Mouse (Mus musculus): ENCODE data around the gene Gm9376. TPM values are rescaled to one million over a fixed set of nuclear protein-coding genes. Genes with fewer than 3 reads are reported as not detected.

Gene Gm9376
- total RNA-seq, 2 experiments from 2014 or later: not detected

DNA sequence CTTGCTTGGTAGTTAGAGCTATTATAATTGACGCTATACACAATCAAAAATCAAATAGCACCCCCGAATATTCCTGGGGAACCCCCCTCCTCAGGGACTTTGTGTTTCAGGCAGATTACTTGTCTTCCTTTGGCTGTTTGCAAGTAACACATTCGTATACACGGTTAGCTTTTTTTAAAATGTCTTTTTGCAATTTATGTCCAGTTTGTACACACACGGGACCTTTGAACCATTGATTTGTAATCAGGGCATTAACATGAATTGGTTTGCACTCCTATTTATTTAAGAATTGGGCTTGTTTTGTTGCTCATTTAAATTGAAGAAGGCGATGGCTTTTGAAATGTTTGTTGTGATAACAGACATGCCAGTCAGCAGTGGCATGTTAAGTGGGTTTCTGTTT, 29.0 kb upstream of the Gm9376 start:
- TF ChIP-seq CTCF (IDR thresholded peaks at IDR 0.05): no peak
- no peak for DNase-seq
- intact Hi-C loops (cut with DNase I): no loop called here
- Histone ChIP-seq H3K27ac (no peak overlapping the region), H3K4me3 (no peak overlapping the region)

DNA sequence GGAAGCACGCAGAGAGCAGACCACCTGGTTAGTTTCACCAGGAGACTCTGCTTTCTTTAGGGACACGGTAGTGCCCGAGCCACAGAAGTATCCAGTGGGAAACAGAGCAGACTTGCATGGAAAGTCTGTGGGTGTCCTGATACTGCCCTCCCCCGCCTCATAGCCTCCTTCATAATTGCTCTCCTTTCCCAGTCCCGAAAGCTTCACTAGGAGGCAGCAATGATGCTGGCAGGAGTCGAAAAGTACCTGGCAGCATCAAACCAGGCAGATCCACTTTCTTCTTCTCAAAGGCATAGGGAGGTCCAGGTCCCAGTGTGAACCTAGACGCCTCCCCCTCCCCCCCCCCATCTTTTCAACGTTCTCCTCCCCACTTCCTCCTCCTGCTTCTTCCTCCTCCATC, 27.4 kb upstream of the Gm9376 start:
- Histone ChIP-seq H3K27ac (no peak overlapping the region), H3K4me3 (no peak overlapping the region)
- no peak for TF ChIP-seq CTCF (IDR thresholded peaks at IDR 0.05)
- DNase-seq: no peak
- intact Hi-C loops (cut with DNase I): no loop called here

- Histone ChIP-seq H3K27ac (no peak overlapping the region), H3K4me3 (no peak overlapping the region)
- no peak for DNase-seq
- intact Hi-C loops (cut with DNase I): no loop called here
- TF ChIP-seq CTCF (IDR thresholded peaks at IDR 0.05): no peak
Observed at GRCm38 (mm10) chr14:118241416-118241815, 25.3 kb upstream of the Gm9376 start.

DNA sequence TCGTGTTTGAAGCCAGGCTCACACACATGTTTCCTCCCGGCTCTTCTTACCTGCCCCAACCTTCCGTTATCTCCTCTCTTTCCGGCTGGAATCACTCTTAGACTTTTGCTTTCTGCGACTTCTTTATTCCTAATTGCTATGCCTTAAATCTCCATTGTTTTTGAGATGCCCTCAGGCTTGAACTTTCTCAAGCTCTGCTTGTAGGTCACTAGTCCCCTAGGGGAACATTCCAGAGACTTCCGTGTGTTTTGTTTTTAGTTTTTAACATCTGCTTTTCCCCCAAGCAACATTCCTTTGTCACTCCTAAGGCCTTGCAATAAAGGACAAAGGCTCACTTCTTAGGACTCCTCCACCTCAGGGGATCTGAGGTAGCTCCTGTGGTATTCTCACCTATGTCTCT, 13.4 kb upstream of the Gm9376 start:
- Histone ChIP-seq H3K4me3 (no peak overlapping the region), H3K27ac (no peak overlapping the region)
- intact Hi-C loops (cut with DNase I): no loop called here
- DNase-seq: no peak
- TF ChIP-seq CTCF (IDR thresholded peaks at IDR 0.05): no peak

- Histone ChIP-seq H3K4me3 (no peak overlapping the region), H3K27ac (no peak overlapping the region)
- no peak for TF ChIP-seq CTCF (IDR thresholded peaks at IDR 0.05)
- DNase-seq: no peak
- intact Hi-C loops (cut with DNase I): no loop called here
Observed at GRCm38 (mm10) chr14:118268849-118269248, 2.1 kb downstream of the Gm9376 start.

- no peak for TF ChIP-seq CTCF (IDR thresholded peaks at IDR 0.05)
- Histone ChIP-seq H3K27ac (no peak overlapping the region), H3K4me3 (no peak overlapping the region)
- DNase-seq: no peak
- intact Hi-C loops (cut with DNase I): no loop called here
Observed at GRCm38 (mm10) chr14:118272594-118273555, 6.1 kb downstream of the Gm9376 start.

DNA sequence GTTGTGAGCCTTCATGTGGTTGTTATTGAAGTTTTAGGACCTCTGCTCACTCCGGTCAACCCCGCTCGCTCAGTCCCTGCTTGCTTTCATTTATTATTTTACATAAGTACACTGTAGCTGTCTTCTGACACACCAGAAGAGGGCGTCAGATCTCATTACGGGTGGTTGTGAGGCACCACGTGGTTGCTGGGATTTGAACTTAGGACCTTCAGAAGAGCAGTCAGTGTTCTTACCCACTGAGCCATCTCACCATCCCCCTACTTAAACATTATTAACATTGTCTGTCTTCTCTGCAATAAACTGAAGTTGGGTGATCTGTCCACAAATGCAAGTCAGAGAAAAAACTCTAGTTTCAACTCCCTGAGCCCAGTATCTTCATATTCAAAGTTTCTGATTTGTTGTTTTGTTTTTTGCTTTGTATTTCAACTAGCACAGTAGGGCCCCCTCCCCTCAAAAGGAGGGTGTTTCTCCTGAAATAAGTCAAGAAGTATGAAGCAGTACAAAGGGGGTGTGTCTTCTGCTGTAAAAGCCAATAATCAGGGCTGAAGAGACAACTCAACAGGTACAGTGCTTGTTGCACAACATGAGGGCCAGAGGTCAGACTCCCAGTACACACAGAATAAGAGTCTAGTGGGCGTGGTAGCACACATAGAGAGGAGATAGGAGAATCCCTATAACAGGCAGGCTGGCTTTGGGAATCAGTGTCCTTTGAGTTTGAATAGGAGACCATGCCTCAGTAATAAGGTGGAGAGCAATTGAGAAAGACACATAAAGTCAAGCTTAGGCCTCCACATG, 11.1 kb downstream of the Gm9376 start:
- intact Hi-C loops (cut with DNase I): no loop called here
- no peak for DNase-seq
- H3K4me3 ChIP-seq: no peak overlapping the region
- no peak overlapping the region for H3K27ac ChIP-seq
- no peak for TF ChIP-seq CTCF (IDR thresholded peaks at IDR 0.05)

DNA sequence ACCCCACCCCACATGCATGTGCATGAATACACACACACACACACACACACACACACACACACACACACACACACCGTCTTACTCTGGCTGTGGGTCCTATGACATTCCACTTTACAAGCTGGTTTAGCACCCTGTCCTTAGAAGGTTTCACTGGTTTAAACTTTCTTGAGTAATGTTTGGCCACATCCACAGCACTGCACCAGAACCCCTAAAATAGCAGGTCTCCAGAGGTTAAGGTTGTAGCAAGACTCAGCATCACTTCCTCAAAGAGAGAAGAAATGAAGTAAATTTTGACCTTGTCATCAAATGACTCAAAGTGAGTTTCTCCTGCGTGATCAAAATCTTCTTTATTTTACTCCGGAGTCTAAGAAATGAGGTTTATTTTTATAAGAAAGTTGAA, 15.5 kb downstream of the Gm9376 start:
- no peak overlapping the region for H3K4me3 ChIP-seq
- intact Hi-C loops (cut with DNase I): no loop called here
- no peak overlapping the region for H3K27ac ChIP-seq
- TF ChIP-seq CTCF (IDR thresholded peaks at IDR 0.05): no peak
- DNase-seq: no peak

DNA sequence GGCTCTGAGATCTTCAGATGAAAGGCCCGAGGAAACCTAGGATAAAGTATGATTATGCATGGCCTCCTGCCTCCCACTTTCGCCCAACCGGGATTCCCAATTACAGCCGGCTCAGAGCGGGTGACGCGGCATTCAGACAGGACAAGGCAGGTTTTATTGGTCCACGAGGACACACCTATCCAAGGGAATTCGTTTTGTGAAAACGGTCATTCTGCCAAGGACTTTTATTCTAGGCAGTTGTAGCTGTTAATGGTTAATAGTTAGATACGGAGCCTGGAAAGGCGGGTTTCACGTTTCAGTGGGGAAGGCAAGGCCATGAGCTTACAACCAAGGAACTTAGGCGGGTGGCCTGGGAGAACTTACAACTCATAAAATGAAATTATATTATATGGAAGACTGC, 16.2 kb downstream of the Gm9376 start:
- Histone ChIP-seq H3K27ac (no peak overlapping the region), H3K4me3 (no peak overlapping the region)
- intact Hi-C loops (cut with DNase I): no loop called here
- DNase-seq: no peak
- TF ChIP-seq CTCF (IDR thresholded peaks at IDR 0.05): no peak

GRCm38 (mm10) chr14:118286096-118286495, 19.3 kb downstream of the Gm9376 start:
- intact Hi-C loops (cut with DNase I): no loop called here
- Histone ChIP-seq H3K27ac (no peak overlapping the region), H3K4me3 (no peak overlapping the region)
- no peak for DNase-seq
- TF ChIP-seq CTCF (IDR thresholded peaks at IDR 0.05): no peak

- no peak for TF ChIP-seq CTCF (IDR thresholded peaks at IDR 0.05)
- DNase-seq: no peak
- intact Hi-C loops (cut with DNase I): no loop called here
- H3K4me3 ChIP-seq: no peak overlapping the region
- no peak overlapping the region for H3K27ac ChIP-seq
Observed at GRCm38 (mm10) chr14:118289133-118289532, 22.4 kb downstream of the Gm9376 start.

DNA sequence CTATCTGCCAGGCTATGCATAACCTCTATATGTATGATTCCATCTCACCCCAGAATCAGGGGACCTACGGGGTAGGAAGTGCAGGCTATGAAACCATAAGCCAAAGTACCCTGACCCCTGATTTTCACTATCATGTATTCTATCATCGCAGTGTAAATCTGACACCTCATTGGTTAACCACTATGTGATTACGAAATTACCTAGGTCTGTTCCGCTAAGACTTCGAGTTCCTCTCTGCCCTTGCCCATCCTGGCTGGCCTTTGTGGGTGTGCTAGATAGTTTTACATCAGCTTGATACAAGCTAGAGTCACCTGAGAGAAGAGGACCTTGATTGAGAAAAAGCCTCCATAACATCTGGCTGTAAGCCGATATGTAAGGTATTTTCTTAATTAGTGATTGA, 23.2 kb downstream of the Gm9376 start:
- no peak for DNase-seq
- intact Hi-C loops (cut with DNase I): no loop called here
- Histone ChIP-seq H3K27ac (no peak overlapping the region), H3K4me3 (no peak overlapping the region)
- TF ChIP-seq CTCF (IDR thresholded peaks at IDR 0.05): no peak

- intact Hi-C loops (cut with DNase I): no loop called here
- no peak for DNase-seq
- H3K4me3 ChIP-seq: no peak overlapping the region
- no peak overlapping the region for H3K27ac ChIP-seq
- no peak for TF ChIP-seq CTCF (IDR thresholded peaks at IDR 0.05)
Observed at GRCm38 (mm10) chr14:118302606-118303005, 35.8 kb downstream of the Gm9376 start.
